Mouse (Mus musculus) G1E (cell line): Measurements from ENCODE around the gene Sgca. TPM values are rescaled to one million over a fixed set of nuclear protein-coding genes. Genes with fewer than 3 reads are reported as not detected.

Experiments
- ATAC-seq: 2 replicates; pipeline ENCODE4 v1.8.0; 2016; ENCODE audit warnings: mild to moderate bottlenecking; ENCODE audit not compliant: insufficient number of reproducible peaks, poor library complexity, low FRiP score, severe bottlenecking; ENCODE audit errors: extremely low read depth
- DNase-seq: peaks from one replicate; pipeline ENCODE4 v3.0.0; 2012; ENCODE audit warnings: low spot score
- H3K27me3 ChIP-seq: 2 replicates; pipeline ENCODE4 v1.6.1; 2012; ENCODE audit warnings: mild to moderate bottlenecking, low read length, inconsistent platforms; ENCODE audit not compliant: insufficient read depth
- H3K36me3 ChIP-seq: replicated peaks from 2 replicates; pipeline ENCODE3; 2012; ENCODE audit warnings: mild to moderate bottlenecking, inconsistent platforms
- H3K4me1 ChIP-seq: 2 replicates; pipeline ENCODE4 v1.6.1; 2012; ENCODE audit warnings: low read depth, low read length, inconsistent platforms, mixed read lengths; ENCODE audit not compliant: insufficient read depth
- H3K4me3 ChIP-seq: 2 replicates; pipeline ENCODE4 v1.5.1; 2012; ENCODE audit warnings: low read depth, mild to moderate bottlenecking, inconsistent platforms, low read length, moderate library complexity, mixed read lengths
- H3K9me3 ChIP-seq: replicated peaks from 2 replicates; pipeline ENCODE4 v1.6.1; 2012; ENCODE audit warnings: inconsistent platforms
- CTCF ChIP-seq: IDR thresholded peaks from 2 replicates; pipeline ENCODE4 v1.5.1; 2012; ENCODE audit warnings: low read depth, low read length, inconsistent platforms, mixed read lengths
- GATA1 ChIP-seq: IDR thresholded peaks from 2 replicates; pipeline ENCODE4 v1.6.1; 2012; ENCODE audit warnings: borderline replicate concordance, low read length, inconsistent platforms, mixed read lengths
- GATA2 ChIP-seq: IDR thresholded peaks from 2 replicates; pipeline ENCODE4 v1.6.1; 2012; ENCODE audit warnings: low read depth, low read length, inconsistent platforms, borderline replicate concordance
- POLR2AphosphoS5 ChIP-seq: IDR thresholded peaks from 2 replicates; pipeline ENCODE4 v1.6.1; 2012; ENCODE audit warnings: low read depth, low read length, inconsistent platforms; ENCODE audit not compliant: insufficient replicate concordance
- TAL1 ChIP-seq: conservative IDR thresholded peaks from 2 replicates; pipeline ENCODE4 v1.6.1; 2012; ENCODE audit warnings: low read depth, low read length, inconsistent platforms, mixed read lengths
- polyA plus RNA-seq: library from polyadenylated mRNA; stranded (reverse); fragments of >175 nt; gene quantifications from 2 replicates; pipeline ENCODE4 v1.2.3, GENCODE M21; 2012
- total RNA-seq, 2 experiments: library from RNA; stranded (forward) in 1 of 2; stranded (reverse) in 1 of 2; fragments of 200-1000 nt in 1 of 2; fragments of >200 nt in 1 of 2; fragmentation: Nextera tagmentation in 1 of 2; gene quantifications; 2 replicates each; pipeline ENCODE4 v1.2.3; 2014 to 2017

Sgca gene
- total and polyA plus RNA-seq, 3 experiments: 0.87 TPM; not detected in 2

DNA sequence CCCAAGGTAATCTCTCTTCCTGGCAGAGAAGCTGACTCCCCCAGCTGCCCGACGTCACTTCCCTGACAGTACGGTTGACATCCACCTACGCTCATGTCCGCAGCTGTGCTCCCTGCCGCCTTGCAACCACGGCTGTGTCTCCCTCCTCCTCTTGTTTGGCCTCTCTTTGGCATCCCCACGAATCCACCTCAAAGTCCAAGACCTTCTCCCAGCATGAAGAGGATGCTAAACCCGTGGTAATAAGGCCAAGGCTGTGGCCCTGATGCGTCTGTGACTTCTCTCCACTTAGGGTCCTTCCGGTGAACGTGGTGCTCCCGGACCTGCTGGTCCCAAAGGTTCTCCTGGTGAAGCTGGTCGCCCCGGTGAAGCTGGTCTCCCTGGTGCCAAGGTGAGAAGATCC is 33.1 kb downstream of the Sgca start:
- no peak for TF ChIP-seq POLR2AphosphoS5
- no peak for TF ChIP-seq CTCF
- TF ChIP-seq GATA1: no peak
- no peak for TF ChIP-seq TAL1
- no peak for TF ChIP-seq GATA2
- Histone ChIP-seq H3K36me3 (no peaks in the 10 kb centered on the region), H3K4me1 (peaks cover 5% of the 10 kb centered on the region), H3K27me3 (peaks cover 81% of the 10 kb centered on the region), H3K4me3 (no peak overlapping the region), H3K9me3 (no peaks in the 10 kb centered on the region)
- ATAC-seq: no peak
- no peak for DNase-seq

GRCm38 (mm10) chr11:94942282-94943023 is 33.7 kb downstream of the Sgca start:
- Histone ChIP-seq H3K36me3 (no peaks in the 10 kb centered on the region), H3K4me3 (no peak overlapping the region), H3K27me3 (peaks cover 82% of the 10 kb centered on the region), H3K4me1 (peaks cover 10% of the 10 kb centered on the region), H3K9me3 (no peaks in the 10 kb centered on the region)
- no peak for ATAC-seq
- TF ChIP-seq GATA2 (no peak), POLR2AphosphoS5 (no peak), CTCF (0 out of 2 replicates have a peak, but pooled peaks have one; percentile 29)
- peak; percentile 30 for DNase-seq

DNA sequence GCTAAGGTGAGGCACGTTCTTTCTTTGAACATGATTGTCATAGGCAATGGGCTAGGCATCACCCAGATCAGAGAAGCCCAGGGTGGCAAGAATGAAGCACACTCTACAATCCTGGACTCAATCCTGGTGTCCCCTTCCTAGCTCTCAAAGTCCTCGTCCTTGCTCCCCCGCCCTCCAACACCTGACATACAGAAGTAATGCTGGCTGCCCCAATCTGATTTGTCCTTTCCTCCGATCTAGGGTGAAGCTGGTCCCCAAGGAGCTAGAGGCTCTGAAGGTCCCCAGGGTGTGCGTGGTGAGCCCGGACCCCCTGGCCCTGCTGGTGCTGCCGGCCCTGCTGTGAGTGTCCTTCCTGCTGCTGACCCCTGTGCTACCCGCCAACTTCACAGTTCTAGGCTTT is 34.4 kb downstream of the Sgca start:
- no peaks in the 10 kb centered on the region for H3K36me3 ChIP-seq
- TF ChIP-seq GATA1: no peak
- TF ChIP-seq TAL1: no peak
- no peak for TF ChIP-seq CTCF
- TF ChIP-seq GATA2: no peak
- TF ChIP-seq POLR2AphosphoS5: no peak
- DNase-seq (no peak), ATAC-seq (no peak)
- H3K4me1 ChIP-seq: peaks cover 17% of the 10 kb centered on the region
- no peak overlapping the region for H3K4me3 ChIP-seq
- H3K27me3 ChIP-seq: peaks cover 75% of the 10 kb centered on the region
- H3K9me3 ChIP-seq: no peaks in the 10 kb centered on the region

GRCm38 (mm10) chr11:94941121-94941520 is 35.0 kb downstream of the Sgca start:
- Histone ChIP-seq H3K9me3 (no peaks in the 10 kb centered on the region), H3K4me3 (no peak overlapping the region), H3K27me3 (peaks cover 72% of the 10 kb centered on the region), H3K4me1 (peaks cover 21% of the 10 kb centered on the region), H3K36me3 (no peaks in the 10 kb centered on the region)
- no peak for ATAC-seq
- TF ChIP-seq GATA2 (no peak), POLR2AphosphoS5 (no peak), GATA1 (no peak), CTCF (no peak), TAL1 (no peak)
- DNase-seq: no peak

GRCm38 (mm10) chr11:94939280-94939679 is 36.8 kb downstream of the Sgca start:
- no peak for ATAC-seq

GRCm38 (mm10) chr11:94938296-94938695 is 37.8 kb downstream of the Sgca start:
- DNase-seq (no peak), ATAC-seq (no peak)
- TF ChIP-seq POLR2AphosphoS5: no peak
- TF ChIP-seq CTCF: no peak
- TF ChIP-seq TAL1: no peak
- no peak overlapping the region for H3K4me3 ChIP-seq
- H3K9me3 ChIP-seq: no peaks in the 10 kb centered on the region
- no peaks in the 10 kb centered on the region for H3K36me3 ChIP-seq
- H3K4me1 ChIP-seq: peaks cover 21% of the 10 kb centered on the region
- peaks cover 59% of the 10 kb centered on the region for H3K27me3 ChIP-seq

More at GRCm38 (mm10) chr11:94939280-94939679, 36.8 kb downstream of the Sgca start:
- TF ChIP-seq CTCF (peak; percentile 57), GATA1 (no peak)
- no peak overlapping the region for H3K4me3 ChIP-seq
- peaks cover 60% of the 10 kb centered on the region for H3K27me3 ChIP-seq
- peaks cover 21% of the 10 kb centered on the region for H3K4me1 ChIP-seq
- no peaks in the 10 kb centered on the region for H3K9me3 ChIP-seq
- no peaks in the 10 kb centered on the region for H3K36me3 ChIP-seq
- peak; percentile 67 for DNase-seq

DNA sequence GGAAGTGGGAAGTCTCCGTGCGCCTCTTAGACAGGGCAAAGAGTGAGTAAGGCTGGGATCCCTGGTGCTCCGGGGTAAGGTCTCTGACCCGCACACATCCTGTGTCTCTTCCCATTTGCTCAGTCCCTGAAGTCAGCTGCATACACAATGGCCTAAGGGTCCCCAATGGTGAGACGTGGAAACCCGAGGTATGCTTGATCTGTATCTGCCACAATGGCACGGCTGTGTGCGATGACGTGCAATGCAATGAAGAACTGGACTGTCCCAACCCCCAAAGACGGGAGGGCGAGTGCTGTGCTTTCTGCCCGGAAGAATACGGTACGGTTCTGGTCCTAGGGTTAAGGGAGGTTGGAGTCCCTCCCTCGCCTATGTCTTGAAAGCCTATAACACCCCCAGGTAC is 38.3 kb downstream of the Sgca start:
- Histone ChIP-seq H3K27me3 (peaks cover 56% of the 10 kb centered on the region), H3K4me3 (no peak overlapping the region), H3K9me3 (no peaks in the 10 kb centered on the region), H3K36me3 (no peaks in the 10 kb centered on the region), H3K4me1 (peaks cover 21% of the 10 kb centered on the region)
- no peak for DNase-seq
- TF ChIP-seq CTCF (no peak), GATA2 (no peak)
- no peak for ATAC-seq
